Mouse (Mus musculus): ENCODE data around the gene Sh2d2a. TPM values are rescaled to one million over a fixed set of nuclear protein-coding genes. Genes with fewer than 3 reads are reported as not detected.

Sh2d2a gene
- polyA plus RNA-seq (2012): 0.01 and 0.04 TPM in 2 replicates

- Histone ChIP-seq H3K4me1 (ENCODE audit: control insufficient read depth) (no peaks in the 10 kb centered on the region), H3K36me3 (ENCODE audit: control insufficient read depth) (no peaks in the 10 kb centered on the region), H3K9me3 (ENCODE audit: control insufficient read depth, low read length) (no peaks in the 10 kb centered on the region), H3K27me3 (ENCODE audit: control insufficient read depth) (peaks cover 3% of the 10 kb centered on the region; the same call in 1 of the 2 replicates), H3K4me3 (replicated peaks) (no peak within 1 kb of the TSS)
- TF ChIP-seq GATA1 (IDR thresholded peaks at IDR 0.05; ENCODE audit: low read length) (no peak), TAL1 (IDR thresholded peaks at IDR 0.05; ENCODE audit: low read length) (no peak)
Measured at GRCm38 (mm10) chr3:87846650-87847110, at the start of gene Sh2d2a. Gene Sh2d2a, plus strand, starts transcription at chr3:87846755.

GRCm38 (mm10) chr3:87801681-87802080, 44.9 kb upstream of the Sh2d2a start:
- no peaks in the 10 kb centered on the region for H3K4me1 ChIP-seq (ENCODE audit: control insufficient read depth)
- H3K36me3 ChIP-seq (ENCODE audit: control insufficient read depth): no peaks in the 10 kb centered on the region
- H3K27me3 ChIP-seq (ENCODE audit: control insufficient read depth): peaks cover 86% of the 10 kb centered on the region
- TF ChIP-seq GATA1 (IDR thresholded peaks at IDR 0.05; ENCODE audit: low read length) (no peak), TAL1 (IDR thresholded peaks at IDR 0.05; ENCODE audit: low read length) (no peak)
- no peak overlapping the region for H3K4me3 ChIP-seq (replicated peaks)
- H3K9me3 ChIP-seq (ENCODE audit: control insufficient read depth, low read length): no peaks in the 10 kb centered on the region

GRCm38 (mm10) chr3:87804038-87804677, 42.4 kb upstream of the Sh2d2a start:
- TF ChIP-seq GATA1 (IDR thresholded peaks at IDR 0.05; ENCODE audit: low read length): no peak
- no peak for TF ChIP-seq TAL1 (IDR thresholded peaks at IDR 0.05; ENCODE audit: low read length)
- Histone ChIP-seq H3K4me1 (ENCODE audit: control insufficient read depth) (no peaks in the 10 kb centered on the region), H3K4me3 (replicated peaks) (no peak overlapping the region), H3K27me3 (ENCODE audit: control insufficient read depth) (peaks cover 75% of the 10 kb centered on the region), H3K36me3 (ENCODE audit: control insufficient read depth) (no peaks in the 10 kb centered on the region), H3K9me3 (ENCODE audit: control insufficient read depth, low read length) (no peaks in the 10 kb centered on the region)

GRCm38 (mm10) chr3:87809322-87809962, 37.1 kb upstream of the Sh2d2a start:
- Histone ChIP-seq H3K36me3 (ENCODE audit: control insufficient read depth) (no peaks in the 10 kb centered on the region), H3K27me3 (ENCODE audit: control insufficient read depth) (peaks cover 61% of the 10 kb centered on the region), H3K9me3 (ENCODE audit: control insufficient read depth, low read length) (no peaks in the 10 kb centered on the region), H3K4me3 (replicated peaks) (no peak overlapping the region), H3K4me1 (ENCODE audit: control insufficient read depth) (peaks cover 3% of the 10 kb centered on the region; the same call in 1 of the 2 replicates)
- no peak for TF ChIP-seq GATA1 (IDR thresholded peaks at IDR 0.05; ENCODE audit: low read length)
- TF ChIP-seq TAL1 (IDR thresholded peaks at IDR 0.05; ENCODE audit: low read length): no peak

DNA sequence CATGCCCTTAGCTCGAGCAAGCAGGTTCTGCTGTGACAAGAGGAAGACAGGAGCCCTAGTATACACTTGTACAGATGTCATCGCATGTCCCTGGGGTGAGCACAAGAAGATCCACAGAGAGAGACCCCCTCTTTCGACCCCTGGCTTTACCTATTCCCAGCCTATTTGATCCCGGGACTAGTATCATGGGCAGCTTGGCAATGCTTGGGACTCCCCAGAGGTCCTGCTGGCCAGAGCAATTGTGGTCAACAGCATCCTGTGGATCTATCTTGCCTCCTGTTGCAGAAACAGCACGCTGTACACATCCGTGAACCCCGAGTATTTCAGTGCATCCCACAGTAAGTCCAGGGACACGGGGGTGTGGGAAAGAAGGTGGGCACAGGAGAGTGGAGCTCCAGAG, 35.3 kb upstream of the Sh2d2a start:
- H3K4me3 ChIP-seq (replicated peaks): no peak overlapping the region
- H3K9me3 ChIP-seq (ENCODE audit: control insufficient read depth, low read length): no peaks in the 10 kb centered on the region
- no peaks in the 10 kb centered on the region for H3K36me3 ChIP-seq (ENCODE audit: control insufficient read depth)
- H3K4me1 ChIP-seq (ENCODE audit: control insufficient read depth): peaks cover 3% of the 10 kb centered on the region; the same call in 1 of the 2 replicates
- no peak for TF ChIP-seq GATA1 (IDR thresholded peaks at IDR 0.05; ENCODE audit: low read length)
- TF ChIP-seq TAL1 (IDR thresholded peaks at IDR 0.05; ENCODE audit: low read length): no peak
- H3K27me3 ChIP-seq (ENCODE audit: control insufficient read depth): peaks cover 46% of the 10 kb centered on the region

DNA sequence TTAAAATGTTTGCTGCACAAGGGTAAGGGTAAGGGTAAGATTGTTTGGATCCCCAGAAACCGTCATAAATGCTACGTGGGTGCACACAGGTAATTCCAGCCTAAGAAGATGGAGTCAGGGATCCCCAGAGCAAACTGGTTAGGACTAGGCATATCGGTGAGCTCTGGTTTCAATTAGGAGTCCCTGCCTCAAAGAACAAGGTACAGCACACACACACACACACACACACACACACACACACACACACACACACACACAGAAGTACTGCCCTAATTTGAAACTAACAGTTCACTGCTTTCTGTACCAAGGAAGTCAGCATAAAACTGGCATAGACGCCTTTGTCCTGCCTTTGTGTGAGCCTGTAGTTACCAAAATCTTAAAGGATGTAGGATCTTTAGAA, 34.1 kb upstream of the Sh2d2a start:
- no peaks in the 10 kb centered on the region for H3K36me3 ChIP-seq (ENCODE audit: control insufficient read depth)
- no peaks in the 10 kb centered on the region for H3K9me3 ChIP-seq (ENCODE audit: control insufficient read depth, low read length)
- peaks cover 4% of the 10 kb centered on the region; the same call in 1 of the 2 replicates for H3K4me1 ChIP-seq (ENCODE audit: control insufficient read depth)
- peaks cover 41% of the 10 kb centered on the region for H3K27me3 ChIP-seq (ENCODE audit: control insufficient read depth)
- H3K4me3 ChIP-seq (replicated peaks): no peak overlapping the region
- TF ChIP-seq GATA1 (IDR thresholded peaks at IDR 0.05; ENCODE audit: low read length) (no peak), TAL1 (IDR thresholded peaks at IDR 0.05; ENCODE audit: low read length) (no peak)

- H3K27me3 ChIP-seq (ENCODE audit: control insufficient read depth): peaks cover 46% of the 10 kb centered on the region
- H3K36me3 ChIP-seq (ENCODE audit: control insufficient read depth): no peaks in the 10 kb centered on the region
- no peak for TF ChIP-seq TAL1 (IDR thresholded peaks at IDR 0.05; ENCODE audit: low read length)
- TF ChIP-seq GATA1 (IDR thresholded peaks at IDR 0.05; ENCODE audit: low read length): no peak
- no peaks in the 10 kb centered on the region for H3K9me3 ChIP-seq (ENCODE audit: control insufficient read depth, low read length)
- H3K4me1 ChIP-seq (ENCODE audit: control insufficient read depth): peaks cover 4% of the 10 kb centered on the region; the same call in 1 of the 2 replicates
- H3K4me3 ChIP-seq (replicated peaks): no peak overlapping the region
Measured at GRCm38 (mm10) chr3:87812873-87813272, 33.7 kb upstream of the Sh2d2a start.

DNA sequence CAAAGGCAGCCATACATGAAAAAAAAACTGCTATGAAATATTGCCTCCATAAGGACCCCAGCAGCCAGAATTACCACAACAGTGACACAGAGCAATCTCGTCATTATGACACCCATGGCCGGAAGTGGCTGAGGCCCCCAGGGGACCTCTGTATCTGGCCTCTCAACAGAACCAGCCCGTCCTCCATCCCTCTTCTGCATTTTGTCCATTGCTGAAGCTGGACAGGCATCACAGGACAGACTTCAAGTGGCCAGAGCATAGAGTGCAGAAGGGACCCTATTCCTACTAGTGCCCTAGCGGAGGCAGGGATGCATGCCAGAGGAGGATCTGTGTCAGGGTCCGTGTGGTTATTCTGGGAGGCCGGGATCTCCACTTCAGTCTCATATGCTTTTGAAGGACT, 30.4 kb upstream of the Sh2d2a start:
- Histone ChIP-seq H3K36me3 (ENCODE audit: control insufficient read depth) (no peaks in the 10 kb centered on the region), H3K27me3 (ENCODE audit: control insufficient read depth) (peaks cover 19% of the 10 kb centered on the region), H3K4me3 (replicated peaks) (no peak overlapping the region), H3K9me3 (ENCODE audit: control insufficient read depth, low read length) (no peaks in the 10 kb centered on the region), H3K4me1 (ENCODE audit: control insufficient read depth) (peaks cover 2% of the 10 kb centered on the region; the same call in 1 of the 2 replicates)
- no peak for TF ChIP-seq TAL1 (IDR thresholded peaks at IDR 0.05; ENCODE audit: low read length)
- no peak for TF ChIP-seq GATA1 (IDR thresholded peaks at IDR 0.05; ENCODE audit: low read length)

GRCm38 (mm10) chr3:87816646-87817093, 29.9 kb upstream of the Sh2d2a start:
- TF ChIP-seq TAL1 (IDR thresholded peaks at IDR 0.05; ENCODE audit: low read length): no peak
- TF ChIP-seq GATA1 (IDR thresholded peaks at IDR 0.05; ENCODE audit: low read length): no peak
- Histone ChIP-seq H3K36me3 (ENCODE audit: control insufficient read depth) (no peaks in the 10 kb centered on the region), H3K27me3 (ENCODE audit: control insufficient read depth) (peaks cover 14% of the 10 kb centered on the region), H3K4me3 (replicated peaks) (no peak overlapping the region), H3K4me1 (ENCODE audit: control insufficient read depth) (peaks cover 2% of the 10 kb centered on the region; the same call in 1 of the 2 replicates), H3K9me3 (ENCODE audit: control insufficient read depth, low read length) (no peaks in the 10 kb centered on the region)

All from erythroblast, embryonic 14.5 days (primary cell).